Mouse (Mus musculus) yolk sac, embryonic 10.5 days (tissue): ENCODE data around the gene Cdc42ep1.

Source experiments
- DNase-seq: peaks from one replicate; pipeline ENCODE4 v3.0.0-alpha.2; 2017; ENCODE audit warnings: low spot score

The Cdc42ep1 gene

DNA sequence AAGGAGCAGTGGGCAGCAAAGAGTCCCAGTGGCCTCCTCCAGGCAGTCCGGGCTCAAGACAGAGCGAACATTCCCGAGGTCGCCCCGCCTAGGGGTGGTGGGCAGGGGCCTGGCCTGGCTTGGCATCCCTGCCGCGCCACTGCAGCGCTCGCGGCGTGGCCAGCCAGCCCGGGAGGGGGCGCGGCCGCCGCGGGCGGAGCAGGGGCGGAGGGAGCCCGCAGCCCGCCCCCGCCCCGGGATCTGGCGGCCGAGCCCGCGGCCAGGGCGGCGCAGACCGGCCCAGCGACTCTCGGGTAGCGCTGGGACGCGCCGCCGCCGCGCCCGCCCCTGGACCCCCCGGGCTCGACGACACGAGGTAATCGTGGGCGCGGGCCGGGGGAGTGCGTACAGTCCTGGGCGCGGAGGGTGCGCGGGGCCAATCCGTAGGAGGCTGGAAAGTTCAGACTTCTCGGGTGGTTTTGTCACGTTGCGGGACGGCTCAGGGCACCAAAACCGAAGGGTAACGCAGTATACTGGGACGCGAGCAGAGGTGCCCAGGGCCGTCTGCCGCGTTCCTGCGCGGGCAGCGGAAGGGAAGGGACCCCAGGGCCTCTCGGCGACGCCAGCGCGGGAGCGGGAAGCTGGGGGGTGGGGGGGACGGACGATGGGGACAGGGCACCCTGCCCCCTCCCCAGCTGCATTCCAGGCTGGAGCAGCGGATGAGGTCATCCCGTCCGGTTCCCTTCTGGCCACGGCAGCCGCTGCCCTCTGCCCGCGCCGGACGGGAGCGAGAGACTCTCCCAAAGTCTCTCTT is at the start of gene Cdc42ep1:
TSS of gene Cdc42ep1 (plus strand) at position 254 of the 793 bp plus-strand sequence.
- peak; percentile 77 for DNase-seq

DNA sequence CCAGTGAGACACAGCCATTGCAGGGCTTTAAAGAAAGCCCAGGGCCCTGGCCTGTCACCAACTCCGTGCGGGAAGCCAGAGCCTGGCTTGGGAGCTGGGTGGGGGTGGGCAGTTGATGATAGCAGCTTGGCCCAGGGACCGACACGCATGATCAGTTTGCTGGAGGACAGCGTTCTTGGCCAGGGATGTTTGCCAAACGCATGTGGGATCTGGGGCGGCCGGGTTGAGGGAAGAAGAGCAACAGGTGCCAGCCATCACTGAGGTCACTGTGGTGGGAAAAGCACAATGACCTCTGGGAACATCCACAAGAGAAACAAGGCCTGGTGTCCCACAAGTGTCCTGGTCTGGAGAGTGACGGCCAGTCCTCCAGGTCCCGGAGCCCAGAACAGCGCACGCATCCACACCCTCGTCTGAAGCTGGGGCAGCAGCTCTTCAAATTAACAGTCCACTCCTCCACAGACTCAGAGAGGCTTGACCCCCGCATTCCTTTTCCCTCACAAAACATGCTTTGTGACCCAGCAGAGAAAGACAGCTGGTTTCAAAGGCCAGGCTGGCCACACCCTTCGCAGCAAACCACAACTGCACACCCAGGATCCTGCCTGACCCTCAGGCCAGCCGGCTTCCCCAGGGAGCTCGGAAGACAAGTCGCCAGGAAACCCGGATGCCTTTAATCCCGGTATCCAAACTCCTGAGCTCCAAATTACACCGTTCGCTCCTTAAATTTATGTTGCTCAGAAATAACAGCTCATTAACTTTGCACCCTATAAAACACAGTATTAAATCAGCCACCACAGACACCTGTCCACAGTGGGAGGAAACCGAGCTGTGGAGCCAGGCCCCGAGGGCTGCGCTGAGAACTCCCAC is 46.0 kb upstream of the Cdc42ep1 start:
- no peak for DNase-seq

DNA sequence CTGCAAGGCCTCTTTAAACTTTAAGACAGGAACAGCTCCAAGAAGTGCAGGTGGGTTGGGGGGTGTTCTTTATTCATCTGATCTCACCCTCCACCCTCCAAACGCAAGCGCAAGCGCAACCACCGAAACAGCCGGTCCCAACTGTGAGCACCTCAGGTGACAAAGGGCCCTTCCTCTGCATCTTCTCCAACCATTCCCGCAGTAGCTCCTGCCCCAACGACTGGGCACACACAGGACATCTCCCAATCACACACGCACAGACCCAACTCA is 45.4 kb upstream of the Cdc42ep1 start:
- no peak for DNase-seq

DNA sequence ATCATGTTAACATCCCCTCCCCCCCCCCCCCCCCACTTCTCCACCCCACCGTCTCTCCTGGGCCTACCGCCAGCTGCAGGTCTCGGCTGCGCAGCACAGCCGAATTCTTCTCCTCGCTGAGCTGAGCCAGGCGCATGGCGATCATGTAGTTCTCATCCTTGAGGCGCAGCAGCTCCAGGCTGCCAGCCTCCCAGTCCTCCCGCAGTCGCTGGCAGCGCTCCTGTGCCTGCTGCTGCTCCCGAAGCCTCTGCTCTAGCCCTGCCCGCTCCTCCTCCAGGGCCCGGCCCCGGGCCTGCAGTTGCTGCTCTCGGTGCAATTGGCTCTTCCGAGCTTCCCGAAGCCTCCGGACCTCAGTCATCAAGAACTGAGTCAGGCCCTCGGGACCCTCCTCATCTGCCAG is 43.4 kb upstream of the Cdc42ep1 start:
- no peak for DNase-seq

DNA sequence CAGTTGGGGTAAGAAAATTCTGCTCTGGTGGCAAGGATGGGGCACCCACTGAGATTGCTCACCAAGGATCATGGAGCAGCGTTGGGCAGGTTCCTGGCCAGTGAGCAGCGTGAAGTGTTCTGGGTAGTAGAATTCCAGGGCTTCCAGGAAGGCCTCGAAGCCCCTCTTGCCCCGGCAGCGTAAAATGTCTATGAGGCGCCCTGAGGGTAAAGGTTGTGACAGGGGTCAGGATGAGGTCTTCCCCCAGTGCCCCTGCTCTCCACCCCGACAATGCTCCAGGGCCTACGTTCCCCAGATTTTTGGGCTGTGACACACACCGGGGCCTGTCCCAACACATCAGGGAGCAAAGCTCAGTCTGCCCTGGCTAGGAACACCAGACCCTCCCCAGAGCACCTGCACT is 40.9 kb upstream of the Cdc42ep1 start:
- no peak for DNase-seq

DNA sequence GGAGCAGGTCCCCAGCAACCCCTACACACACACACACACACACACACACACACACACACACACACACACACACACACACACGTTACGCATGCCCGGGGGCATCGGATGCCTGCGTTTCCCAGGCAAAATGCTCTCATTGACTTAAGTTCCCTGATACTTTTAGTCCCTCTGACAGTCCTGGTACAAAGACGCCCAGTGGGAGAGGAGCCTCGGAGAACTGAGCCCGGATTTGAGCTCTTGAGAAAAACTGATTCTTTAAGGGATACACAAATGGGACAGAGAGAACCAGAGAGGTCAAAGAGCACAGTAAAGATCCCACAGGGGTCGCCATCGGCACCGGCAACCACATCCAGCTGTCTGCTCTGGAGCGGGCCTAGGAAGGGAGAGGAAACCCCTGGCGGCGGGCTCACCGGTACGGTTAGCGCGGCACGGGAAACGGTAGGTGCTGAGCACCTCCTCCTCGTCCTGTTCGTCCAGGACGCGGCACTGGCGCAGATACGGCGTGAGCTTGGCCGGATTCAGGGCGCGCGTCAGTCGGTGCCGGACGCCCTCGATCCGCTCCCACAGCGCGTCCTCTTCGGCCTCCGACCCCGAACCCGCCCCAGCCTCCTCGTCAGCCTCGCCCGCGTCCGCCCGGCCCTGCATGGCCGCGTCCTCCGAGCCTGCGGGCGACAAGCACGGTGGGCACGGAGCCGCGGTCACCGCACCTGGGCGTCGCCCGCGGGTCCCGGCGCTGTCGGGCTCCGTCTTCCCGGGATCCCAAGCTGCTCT is 40.3 kb upstream of the Cdc42ep1 start:
- DNase-seq = no peak

DNA sequence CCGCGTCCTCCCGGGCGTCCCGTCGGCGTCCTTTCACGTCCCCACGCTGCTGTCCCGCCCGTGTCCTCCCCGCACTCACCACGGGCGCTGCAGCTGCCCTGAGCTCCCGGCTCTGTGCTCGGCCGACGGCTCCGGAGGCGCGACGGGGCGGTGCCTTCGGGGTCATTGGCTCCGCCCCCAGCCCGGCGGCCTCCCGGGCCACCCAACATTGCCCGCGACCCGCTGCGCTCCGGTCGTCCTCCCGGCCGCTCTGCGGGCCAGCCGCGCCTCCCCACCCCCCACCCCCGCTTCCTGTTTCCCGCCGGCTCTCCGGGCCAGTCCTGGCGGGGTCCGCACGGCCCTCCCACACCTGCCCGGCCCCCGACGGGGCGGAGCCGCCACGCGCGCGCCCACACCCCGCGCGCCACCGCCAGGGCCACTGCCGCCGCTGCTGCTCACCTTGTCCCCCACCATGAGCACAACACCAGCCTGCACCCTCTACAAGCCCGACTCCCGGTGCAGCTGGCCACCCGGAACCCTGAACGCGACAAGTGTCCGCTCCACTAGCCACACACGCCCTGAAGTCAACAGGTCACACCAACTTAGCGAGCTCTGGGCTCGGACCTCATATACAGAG is 39.5 kb upstream of the Cdc42ep1 start, which contains the start of gene Card10:
TSS of gene Card10 (minus strand) at position 267 of the 616 bp plus-strand sequence.
- peak; percentile 77 for DNase-seq

DNA sequence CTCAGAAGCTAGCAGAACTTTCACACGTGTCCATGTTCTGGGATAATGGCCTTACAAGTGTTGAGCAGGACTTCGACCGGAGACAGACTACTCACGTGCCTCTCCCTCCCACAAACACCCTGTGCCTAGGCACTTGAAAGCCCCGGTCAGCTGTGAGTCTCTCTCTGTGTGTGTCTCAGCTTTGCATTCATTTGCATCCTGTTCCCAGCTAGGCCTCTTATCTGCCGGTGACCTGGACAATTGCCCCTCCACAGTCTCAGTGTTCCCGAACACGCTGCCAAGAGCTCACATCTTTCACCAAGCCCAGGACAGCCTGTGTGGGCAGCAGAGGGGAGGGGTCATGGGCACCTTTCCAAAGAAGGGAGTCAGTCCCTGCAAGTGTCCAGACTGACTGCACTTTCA is 38.9 kb upstream of the Cdc42ep1 start:
- DNase-seq = peak; percentile 63

DNA sequence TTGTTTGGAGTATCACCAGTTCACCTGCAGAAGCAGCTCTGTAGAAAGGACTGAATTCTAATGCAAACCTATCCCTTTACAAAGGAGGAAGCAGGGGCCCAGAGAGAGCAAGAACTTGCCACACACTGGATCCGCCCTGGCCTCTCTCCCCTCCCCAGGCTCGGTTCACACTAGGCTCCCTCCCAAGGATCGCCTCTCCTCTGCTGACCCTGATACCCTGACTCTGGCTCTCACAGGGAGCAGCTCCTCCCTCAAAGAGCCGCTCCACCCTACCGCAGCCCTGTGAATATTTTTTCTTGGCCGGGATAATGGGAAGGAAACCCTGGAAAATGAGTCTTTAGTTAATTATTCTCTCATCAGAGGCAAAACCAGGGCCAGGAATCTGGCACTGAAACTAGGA is 38.1 kb upstream of the Cdc42ep1 start:
- peak; percentile 61 for DNase-seq

DNA sequence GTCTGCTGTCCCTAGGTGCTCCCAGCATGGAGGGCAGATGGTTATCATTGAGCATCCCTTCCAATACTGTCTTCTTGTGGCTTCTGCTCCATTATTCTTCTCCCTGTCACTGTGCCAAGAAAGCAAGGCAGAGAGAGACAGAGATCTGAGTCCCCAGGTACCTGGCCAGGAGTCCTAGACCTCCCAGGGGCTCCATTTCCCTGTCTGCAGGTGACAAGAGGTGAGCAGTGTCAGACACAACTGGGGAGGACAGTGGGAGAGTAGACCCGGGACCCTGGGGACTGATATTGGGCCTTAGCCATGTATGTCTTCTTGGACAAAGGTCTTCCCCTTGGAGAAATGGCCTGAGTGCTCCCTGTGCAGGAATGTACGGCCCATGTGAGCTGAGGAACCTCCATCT is 37.1 kb upstream of the Cdc42ep1 start:
- no peak for DNase-seq

DNA sequence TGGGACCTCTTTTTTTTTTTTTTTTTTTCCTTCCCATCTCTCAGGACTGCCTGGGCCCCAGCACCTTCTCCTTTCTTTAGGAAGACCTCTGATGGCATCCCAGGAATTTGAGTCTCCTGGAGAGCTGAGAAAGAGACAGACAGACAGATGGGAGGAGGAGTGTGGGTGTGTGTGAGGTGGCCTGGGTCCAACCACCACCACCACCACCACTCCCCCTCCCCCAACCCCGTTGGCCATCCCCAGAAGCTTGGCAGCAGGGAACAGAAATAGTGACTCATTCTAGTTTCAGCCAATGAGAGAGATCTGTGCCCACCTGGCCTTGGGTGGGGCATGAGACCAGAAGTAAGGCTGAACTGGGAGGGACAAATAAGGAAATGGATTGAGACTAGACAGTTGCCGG is 35.8 kb upstream of the Cdc42ep1 start:
- no peak for DNase-seq

DNA sequence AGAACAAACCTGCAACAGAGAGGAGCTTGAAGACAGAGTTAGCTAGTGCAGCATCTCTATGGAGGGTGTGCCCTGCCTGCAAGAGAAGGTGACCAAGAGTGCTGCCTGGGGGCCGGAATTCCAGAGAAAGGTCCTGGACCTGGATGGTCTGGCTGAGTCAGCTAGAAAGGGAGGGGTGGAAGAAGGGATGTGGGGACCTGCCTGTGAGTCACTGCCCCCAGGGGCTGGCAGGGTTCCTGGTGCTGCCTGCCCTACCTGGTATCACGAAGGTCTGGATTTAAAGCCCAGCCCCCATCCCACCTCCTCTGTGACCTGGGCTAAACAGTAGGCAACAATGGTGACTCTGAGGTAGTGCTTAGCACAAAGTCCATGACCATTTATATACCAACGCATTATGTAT is 35.3 kb upstream of the Cdc42ep1 start:
- DNase-seq = no peak

DNA sequence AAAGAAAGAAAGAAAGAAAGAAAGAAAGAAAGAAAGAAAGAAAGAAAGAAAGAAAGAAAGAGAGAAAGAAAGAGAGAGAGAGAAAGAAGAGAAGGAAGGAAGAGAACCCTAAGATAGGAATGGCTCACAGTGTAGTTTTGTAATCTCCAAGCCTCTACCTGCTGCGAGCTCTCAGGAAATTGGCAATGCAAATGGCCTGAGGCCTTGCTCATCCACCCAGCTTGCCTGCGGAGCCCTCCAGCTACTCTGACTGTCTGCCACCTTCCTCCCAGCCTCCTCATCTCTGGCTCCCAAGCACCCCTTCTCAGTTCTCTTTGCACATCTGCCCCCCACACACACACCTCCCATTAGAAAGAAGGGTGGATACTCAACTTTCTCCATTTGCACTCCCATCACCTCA is 33.4 kb upstream of the Cdc42ep1 start:
- DNase-seq = no peak

DNA sequence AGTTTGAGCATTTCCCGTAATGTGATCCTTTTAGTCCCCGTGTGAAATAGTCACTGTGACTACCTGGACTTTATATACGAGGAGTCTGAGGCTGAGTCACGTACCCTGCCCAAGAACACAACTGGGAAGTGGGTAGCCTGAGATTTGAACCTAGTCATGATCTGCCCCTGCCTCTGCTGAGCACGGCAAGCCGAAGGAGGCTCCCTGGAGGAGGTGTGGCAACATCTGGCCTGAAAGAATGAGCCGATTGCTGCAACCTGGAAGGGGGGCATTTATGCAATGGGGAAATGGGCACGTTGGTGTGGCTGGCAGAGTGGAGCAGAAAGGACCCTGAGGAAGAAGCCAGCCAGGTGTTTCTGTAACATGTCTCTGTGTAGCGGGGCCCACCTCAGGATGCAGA is 32.7 kb upstream of the Cdc42ep1 start:
- DNase-seq = no peak

DNA sequence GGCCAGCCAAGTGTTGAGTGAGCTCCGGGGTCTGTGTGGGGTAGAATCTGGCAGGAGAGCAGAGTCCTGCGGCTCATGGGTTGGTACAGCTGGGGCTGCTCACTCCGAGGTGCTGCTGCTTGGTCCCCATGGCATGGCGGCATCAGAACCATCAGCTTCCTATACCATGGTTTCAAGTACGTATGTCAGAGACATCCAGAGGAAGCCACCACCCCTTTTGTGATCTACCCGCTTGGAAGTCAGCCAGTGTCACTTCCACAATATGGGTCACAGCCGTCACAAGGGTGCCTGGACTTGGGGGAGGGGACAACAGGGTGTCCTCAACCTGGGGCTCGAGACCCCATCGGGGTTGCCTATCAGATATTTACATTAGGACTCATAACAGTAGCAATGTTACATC is 32.3 kb upstream of the Cdc42ep1 start:
- DNase-seq = no peak

DNA sequence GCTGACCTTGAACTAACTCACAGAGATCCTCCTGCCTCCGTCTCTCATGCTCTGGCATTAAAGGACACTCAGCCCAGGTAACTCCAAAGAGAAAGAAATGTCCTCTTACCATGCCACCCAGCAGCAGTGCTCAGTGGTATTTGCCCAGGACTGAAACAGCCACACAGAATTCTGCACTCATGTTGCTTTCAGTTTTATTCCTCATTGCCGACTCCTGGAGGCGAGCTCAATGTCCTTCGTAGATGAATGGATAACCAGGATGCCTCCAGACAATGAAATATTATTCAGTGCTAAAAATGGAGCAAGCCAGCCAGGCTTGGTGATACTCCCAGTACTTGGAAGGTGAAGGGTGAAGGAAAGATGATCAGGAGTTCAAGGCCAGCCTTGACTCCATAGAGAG is 28.8 kb upstream of the Cdc42ep1 start:
- no peak for DNase-seq

DNA sequence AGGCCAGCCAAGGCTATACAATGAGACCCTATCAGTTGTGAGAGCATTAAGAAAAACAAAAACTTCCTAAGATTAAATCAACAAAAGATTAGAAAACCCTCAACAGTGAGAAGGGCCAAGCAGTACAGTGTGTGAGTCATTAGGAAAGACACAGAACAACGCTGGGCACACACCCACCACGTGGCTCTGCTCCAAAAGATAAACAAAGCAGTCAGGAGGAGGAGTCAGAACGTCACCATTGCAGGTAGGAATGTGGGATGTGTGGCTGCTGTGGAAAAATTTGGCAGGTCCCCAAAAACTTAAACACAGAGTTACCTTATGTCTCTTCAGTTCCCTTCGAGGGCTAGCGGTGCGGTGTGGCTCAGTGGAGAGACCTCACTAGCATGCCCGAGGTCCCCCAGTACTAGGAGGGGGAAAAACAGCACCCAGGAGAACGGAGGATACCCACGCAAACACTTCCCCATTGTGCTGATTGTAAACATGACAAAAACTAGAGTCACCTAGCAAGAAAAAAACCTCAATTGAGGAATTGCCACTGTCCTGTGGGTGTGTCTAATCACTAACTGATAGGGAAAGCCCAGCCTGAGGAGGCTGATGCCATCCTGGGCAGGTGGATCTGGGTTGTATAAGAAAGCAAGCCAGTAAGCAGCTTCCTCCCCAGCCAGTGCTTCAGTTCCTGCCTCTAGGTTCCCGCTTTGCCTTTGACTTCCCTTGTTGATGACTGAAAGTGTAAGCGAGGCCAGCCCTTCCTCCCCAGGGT is 26.9 kb upstream of the Cdc42ep1 start:
- no peak for DNase-seq

DNA sequence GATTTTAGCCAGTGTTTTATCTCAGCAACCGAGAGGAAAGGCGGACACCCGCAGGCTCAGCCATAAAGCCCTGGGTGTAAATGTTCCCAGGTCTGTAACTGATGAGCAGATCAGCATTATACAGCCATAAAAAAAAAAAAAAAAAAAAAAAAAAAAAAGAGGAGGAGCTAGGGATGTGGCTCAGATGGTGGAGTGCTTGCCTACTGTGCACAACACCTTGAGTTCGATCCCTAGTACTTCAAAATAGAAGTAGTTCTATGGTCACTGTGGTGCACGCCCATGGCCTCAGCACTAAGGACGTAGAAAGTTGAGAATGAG is 26.4 kb upstream of the Cdc42ep1 start:
- no peak for DNase-seq

DNA sequence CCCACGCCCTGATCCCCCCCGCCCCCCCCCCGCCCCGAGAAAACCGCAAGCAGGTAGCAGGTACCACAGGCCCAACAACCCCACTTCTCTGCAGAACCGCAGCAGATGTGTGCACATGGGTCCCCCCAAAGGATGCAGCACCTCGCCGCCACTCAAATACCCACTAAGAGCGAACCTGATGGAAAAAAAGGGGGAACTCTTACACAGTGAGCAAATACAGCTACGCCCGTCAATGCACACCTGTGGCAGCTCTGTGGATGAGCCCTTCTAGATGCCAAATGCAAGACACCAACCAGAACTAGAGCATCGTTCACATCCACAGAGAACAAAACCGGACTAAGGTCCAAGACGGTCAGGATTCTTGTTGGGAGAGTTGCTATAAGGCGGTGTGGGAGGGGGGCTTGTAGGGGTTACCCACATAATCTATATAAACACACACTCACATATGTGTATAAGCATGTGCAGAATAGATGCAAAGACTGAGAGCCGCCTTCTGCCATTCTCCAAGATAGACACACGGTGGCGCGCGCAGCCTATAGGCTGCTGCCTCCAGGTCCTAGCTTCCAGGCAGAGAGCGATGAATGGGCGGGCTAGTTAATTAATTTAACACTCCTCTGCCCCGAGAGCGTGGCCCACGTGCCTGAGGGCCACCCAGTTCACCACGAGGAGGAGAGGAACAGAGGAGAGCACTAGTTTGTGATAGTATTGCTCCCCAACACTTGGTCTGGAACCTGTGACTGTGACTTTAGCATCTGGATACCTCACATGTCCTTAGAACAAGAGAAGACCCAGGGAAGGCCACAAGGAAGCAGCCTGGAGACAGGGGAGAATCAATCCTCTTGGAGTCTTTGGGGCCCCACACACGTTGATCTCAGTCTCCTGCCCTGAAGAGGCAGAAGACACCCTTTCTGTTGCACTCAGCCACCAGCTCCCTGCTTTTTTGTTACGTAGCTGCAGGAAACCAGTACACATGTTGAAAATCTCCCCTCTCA is 15.9 kb upstream of the Cdc42ep1 start:
- DNase-seq = peak; percentile 74

DNA sequence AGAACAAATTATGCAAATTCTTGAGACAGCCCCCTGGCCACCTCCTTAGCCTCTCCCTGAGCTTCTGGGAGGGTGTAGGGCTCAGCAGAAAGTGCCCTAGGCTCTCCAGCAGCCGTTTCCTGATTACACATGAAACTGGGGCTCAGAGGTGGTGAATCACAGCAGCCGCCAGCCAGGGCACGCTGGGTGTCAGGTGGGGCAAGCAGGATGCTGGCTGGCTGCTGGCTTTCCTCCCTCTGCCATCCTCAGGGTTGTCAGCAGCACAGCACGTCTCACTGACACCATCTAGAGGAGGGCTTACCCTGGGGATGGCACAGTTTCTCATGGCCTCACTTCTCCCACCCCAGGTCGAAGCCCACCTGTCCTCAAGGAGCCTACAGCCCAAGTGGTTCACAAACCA is 14.1 kb upstream of the Cdc42ep1 start:
- no peak for DNase-seq
